Mouse (Mus musculus): ENCODE measurements around the gene Lasp1.

- TF ChIP-seq CTCF (IDR thresholded peaks at IDR 0.05; ENCODE audit: extremely low read depth, insufficient read length, insufficient replicate concordance, low read depth, low read length) (no peak), POLR2A (IDR thresholded peaks at IDR 0.05; ENCODE audit: low read depth, low read length) (peak; percentile 37; the same call in 1 of the 2 replicates)
Observed at GRCm38 (mm10) chr11:97813085-97813484, 14.3 kb downstream of the Lasp1 start.

All from small intestine, adult 2 months (tissue).